Mouse (Mus musculus) heart, postnatal 4 days (tissue): ENCODE measurements around the gene Olfr1306. TPM values are rescaled to one million over a fixed set of nuclear protein-coding genes. Genes with fewer than 3 reads are reported as not detected.

ENCODE experiments used
- DNase-seq: peaks from one replicate; pipeline ENCODE4 v3.0.0; 2021
- total RNA-seq, 2 experiments: library from RNA; stranded (reverse); gene quantifications; 2 replicates each; pipeline ENCODE4 v1.2.3; 2021

Olfr1306 gene
- total RNA-seq, result not detected

DNA sequence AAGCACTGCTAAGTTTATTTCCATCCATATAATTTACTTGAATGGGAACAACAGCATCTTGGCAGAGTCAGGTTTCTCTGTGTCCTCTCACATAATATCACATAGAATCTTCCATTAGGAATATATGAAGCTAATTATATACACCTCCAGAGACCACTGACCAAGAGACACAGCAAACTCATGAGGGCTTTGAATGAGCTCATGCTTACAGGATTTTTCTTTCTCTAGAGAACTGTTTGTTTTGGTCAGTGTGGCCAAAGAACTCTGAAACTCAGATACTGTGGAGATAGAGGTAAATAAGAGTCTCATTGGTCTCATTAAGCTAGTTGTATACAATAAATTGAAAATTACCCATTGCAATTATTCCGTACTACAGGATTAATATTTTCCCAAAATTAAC, at the start of gene Olfr1306:
Gene Olfr1306 (minus strand): TSS at position 101 of the 400 bp plus-strand sequence.
- DNase-seq, result no peak

- DNase-seq, result no peak
Observed at GRCm38 (mm10) chr2:111964844-111965243, 48.8 kb upstream of the Olfr1306 start, which contains the start of gene Olfr1308. Gene Olfr1308 (minus strand): TSS chr2:111964944.

GRCm38 (mm10) chr2:111949340-111949739, 33.3 kb upstream of the Olfr1306 start, which contains the start of gene Olfr1307:
Gene Olfr1307 (minus strand): TSS chr2:111949440.
- DNase-seq, result no peak

GRCm38 (mm10) chr2:111877049-111877448, 39.0 kb downstream of the Olfr1306 start, which contains the start of gene Olfr1305:
Gene Olfr1305 (minus strand): TSS chr2:111877149.
- DNase-seq, result no peak

Other genes starting within 250 kb of the Olfr1306 start
- not detected for gene Olfr1301, start 165.3 kb downstream of the Olfr1306 start, total RNA-seq
- not detected for gene Olfr1302, start 138.8 kb downstream of the Olfr1306 start, total RNA-seq
- gene Olfr1303, start 95.9 kb downstream of the Olfr1306 start, total RNA-seq, result not detected
- not detected for gene Olfr1305, start 39.1 kb downstream of the Olfr1306 start, total RNA-seq
- gene Olfr1307, start 33.2 kb upstream of the Olfr1306 start, total RNA-seq, result under 1 TPM in 1 of 2 experiments, not detected in 1; 0.02 TPM
- not detected for gene Olfr1308, start 48.7 kb upstream of the Olfr1306 start, total RNA-seq
- not detected for gene Olfr1309, start 74.0 kb upstream of the Olfr1306 start, total RNA-seq
- gene Olfr1310, start 96.4 kb upstream of the Olfr1306 start, total RNA-seq, result not detected
- not detected for gene Olfr1311, start 108.1 kb upstream of the Olfr1306 start, total RNA-seq
- not detected for gene Olfr1312, start 134.0 kb upstream of the Olfr1306 start, total RNA-seq
- gene Olfr1313, start 161.6 kb upstream of the Olfr1306 start, total RNA-seq, result not detected
- not detected for gene Olfr1314, start 180.5 kb upstream of the Olfr1306 start, total RNA-seq
- gene Olfr1315-ps1, start 199.2 kb upstream of the Olfr1306 start, total RNA-seq, result not detected
- not detected for gene Olfr1316, start 218.7 kb upstream of the Olfr1306 start, total RNA-seq
- gene Olfr1317, start 224.1 kb upstream of the Olfr1306 start, total RNA-seq, result not detected
- not detected for gene Olfr1318, start 237.9 kb upstream of the Olfr1306 start, total RNA-seq